Mouse (Mus musculus) left cerebral cortex, postnatal 36 days (tissue): ENCODE data around the gene Nav2. TPM values are rescaled to one million over a fixed set of nuclear protein-coding genes. Genes with fewer than 3 reads are reported as not detected.

ENCODE experiments used
- DNase-seq, 2 experiments: peaks; one replicate each; pipeline ENCODE4 v3.0.0; 2021 to 2022; ENCODE audit warnings: low spot score in 2 of 2, mixed read lengths in 1 of 2
- intact Hi-C: fragments of 180-260 bp; cut with DNase I; formaldehyde crosslinking; loops from one replicate; pipeline ENCODE4 v1.15.1; 2025
- total RNA-seq, 2 experiments: library from RNA; stranded (reverse); gene quantifications; 2 replicates each; pipeline ENCODE4 v1.2.3; 2021

Nav2 gene
- total RNA-seq: 100 to 1,000 TPM in 1 of 2 experiments, 10 to 100 TPM in 1; 62.0 to 120 TPM

GRCm38 (mm10) chr7:48908521-48909341, at the start of gene Nav2:
Nav2 (plus strand) TSS chr7:48908716.
- intact Hi-C loops: no loop called here

GRCm38 (mm10) chr7:48859362-48859761, 49.2 kb upstream of the Nav2 start:
- DNase-seq: no peak
- intact Hi-C loops: no loop called here

More at GRCm38 (mm10) chr7:48908521-48909341, at the start of gene Nav2:
- no peak for DNase-seq

GRCm38 (mm10) chr7:48860948-48861347, 47.6 kb upstream of the Nav2 start:
- DNase-seq: no peak
- intact Hi-C loops: no loop called here

- intact Hi-C loops: no loop called here
Measured at GRCm38 (mm10) chr7:48861796-48862195, 46.7 kb upstream of the Nav2 start.

GRCm38 (mm10) chr7:48864199-48864598, 44.3 kb upstream of the Nav2 start:
- no peak for DNase-seq
- intact Hi-C loops: no loop called here

More at GRCm38 (mm10) chr7:48861796-48862195, 46.7 kb upstream of the Nav2 start:
- no peak for DNase-seq

- no peak for DNase-seq
- intact Hi-C loops: no loop called here
Measured at GRCm38 (mm10) chr7:48864671-48865458, 43.7 kb upstream of the Nav2 start.

GRCm38 (mm10) chr7:48867576-48867975, 40.9 kb upstream of the Nav2 start:
- no peak for DNase-seq
- intact Hi-C loops: no loop called here

- DNase-seq: no peak
- intact Hi-C loops: no loop called here
Measured at GRCm38 (mm10) chr7:48870144-48870543, 38.4 kb upstream of the Nav2 start.

- intact Hi-C loops: no loop called here
- DNase-seq: no peak
Measured at GRCm38 (mm10) chr7:48870579-48871180, 37.8 kb upstream of the Nav2 start.

GRCm38 (mm10) chr7:48871292-48871691, 37.2 kb upstream of the Nav2 start:
- DNase-seq: no peak
- intact Hi-C loops: no loop called here

GRCm38 (mm10) chr7:48875096-48875495, 33.4 kb upstream of the Nav2 start:
- no peak for DNase-seq
- intact Hi-C loops: loop anchor here (5.0 kb wide), 2 partner anchors 53 to 247 kb away; no protein-coding TSS in a partner anchor

GRCm38 (mm10) chr7:48876526-48876925, 32.0 kb upstream of the Nav2 start:
- peak in 1 of 2 experiments; percentile 27 for DNase-seq
- intact Hi-C loops: loop anchor here (2.0 to 5.0 kb wide), 3 partner anchors 54 to 246 kb away; no protein-coding TSS in a partner anchor

GRCm38 (mm10) chr7:48877786-48878390, 30.6 kb upstream of the Nav2 start:
- intact Hi-C loops: loop anchor here (2.0 to 5.0 kb wide), 3 partner anchors 56 to 244 kb away; no protein-coding TSS in a partner anchor

GRCm38 (mm10) chr7:48879574-48879973, 28.9 kb upstream of the Nav2 start:
- intact Hi-C loops: loop anchor here (5.0 kb wide), 2 partner anchors 57 to 243 kb away; no protein-coding TSS in a partner anchor
- DNase-seq: no peak

More at GRCm38 (mm10) chr7:48877786-48878390, 30.6 kb upstream of the Nav2 start:
- no peak for DNase-seq

GRCm38 (mm10) chr7:48880591-48881481, 27.7 kb upstream of the Nav2 start:
- intact Hi-C loops: loop anchor here (10.0 kb wide), 1 partner anchor 384 kb away; no protein-coding TSS in a partner anchor
- DNase-seq: peak; percentile 92

GRCm38 (mm10) chr7:48881486-48881885, 27.0 kb upstream of the Nav2 start, which contains the start of gene E2f8:
E2f8 (minus strand) TSS chr7:48881596.
- peak in 1 of 2 experiments; percentile 26 for DNase-seq
- intact Hi-C loops: loop anchor here (10.0 kb wide), 1 partner anchor 383 kb away; no protein-coding TSS in a partner anchor

- intact Hi-C loops: loop anchor here (10.0 kb wide), 1 partner anchor 383 kb away; no protein-coding TSS in a partner anchor
- peak in 1 of 2 experiments; percentile 8 for DNase-seq
Measured at GRCm38 (mm10) chr7:48881971-48882609, 26.4 kb upstream of the Nav2 start.
